Mouse (Mus musculus) CH12.LX (cell line): ENCODE data around the gene Top3a. TPM values are rescaled to one million over a fixed set of nuclear protein-coding genes. Genes with fewer than 3 reads are reported as not detected.
A peak's percentile ranks its signal among the peaks of the same experiment; 100 is the strongest.

ENCODE experiments used
- DNase-seq: peaks from one replicate; pipeline ENCODE4 v3.0.0-alpha.2; 2013; ENCODE audit errors: extremely low read depth
- H3K27ac ChIP-seq: 2 replicates; pipeline ENCODE4 v1.5.1; 2012; ENCODE audit warnings: low read depth, mild to moderate bottlenecking, control low read depth, moderate library complexity; ENCODE audit not compliant: insufficient read depth
- H3K27me3 ChIP-seq: replicated peaks from 2 replicates; pipeline ENCODE3; 2012; ENCODE audit warnings: inconsistent platforms
- H3K36me3 ChIP-seq, 2 experiments: replicated peaks in 1 of 2; 2 replicates each; pipeline versions ENCODE3 to v1.6.1; 2012; ENCODE audit warnings: inconsistent platforms in 1 of 2, low read length in 1 of 2, mild to moderate bottlenecking in 1 of 2, mixed read lengths in 1 of 2, moderate library complexity in 1 of 2; ENCODE audit not compliant: control insufficient read depth in 1 of 2, insufficient read depth in 1 of 2
- H3K4me1 ChIP-seq, 2 experiments: 2 replicates each; pipeline ENCODE4 v1.6.1; 2012; ENCODE audit warnings: inconsistent platforms in 1 of 2, moderate library complexity in 1 of 2; ENCODE audit not compliant: insufficient read depth in 2 of 2, control insufficient read depth in 1 of 2
- H3K4me2 ChIP-seq: 2 replicates; pipeline ENCODE4 v1.6.1; 2012; ENCODE audit warnings: low read depth, mild to moderate bottlenecking, control low read depth; ENCODE audit not compliant: poor library complexity, insufficient read depth, severe bottlenecking
- H3K4me3 ChIP-seq, 3 experiments: fragments of 150-350 bp in 1 of 3; sonication (generic) in 1 of 3; replicated peaks in 1 of 3; 2 replicates each; pipeline versions ENCODE3 to v1.5.1; 2011 to 2012; ENCODE audit warnings: low read depth in 2 of 3, low read length in 2 of 3, mild to moderate bottlenecking in 2 of 3, moderate library complexity in 2 of 3, control low read depth in 1 of 3, improper control_type of control experiment in 1 of 3, inconsistent platforms in 1 of 3, mixed read lengths in 1 of 3; ENCODE audit not compliant: poor library complexity in 1 of 3
- H3K79me2 ChIP-seq: replicated peaks from 2 replicates; pipeline ENCODE4 v1.6.1; 2012; ENCODE audit warnings: mild to moderate bottlenecking, moderate library complexity; ENCODE audit not compliant: control insufficient read depth, poor library complexity, insufficient read depth, severe bottlenecking; ENCODE audit errors: extremely low read depth
- H3K9ac ChIP-seq: 2 replicates; pipeline ENCODE4 v1.6.1; 2012; ENCODE audit warnings: low read depth, mild to moderate bottlenecking, control low read depth, moderate library complexity; ENCODE audit not compliant: insufficient read depth
- H3K9me3 ChIP-seq: replicated peaks from 2 replicates; pipeline ENCODE3; 2012; ENCODE audit warnings: low read length, inconsistent platforms, mixed read lengths
- BHLHE40 ChIP-seq: IDR thresholded peaks from 2 replicates; pipeline ENCODE4 v1.6.1; 2011; ENCODE audit warnings: mild to moderate bottlenecking, low read depth, low read length, improper control_type of control experiment
- CHD1 ChIP-seq: IDR thresholded peaks from 2 replicates; pipeline ENCODE4 v1.6.1; 2012; ENCODE audit warnings: low read depth, low read length, improper control_type of control experiment, inconsistent platforms
- CHD2 ChIP-seq: IDR thresholded peaks from 2 replicates; pipeline ENCODE4 v1.6.1; 2011; ENCODE audit warnings: low read length, improper control_type of control experiment
- CTCF ChIP-seq, 2 experiments: IDR thresholded peaks in 1 of 2; conservative IDR thresholded peaks in 1 of 2; 2 replicates each; pipeline ENCODE4 v1.5.1; 2011 to 2012; ENCODE audit warnings: low read depth in 2 of 2, low read length in 2 of 2, improper control_type of control experiment in 1 of 2, inconsistent platforms in 1 of 2, mild to moderate bottlenecking in 1 of 2, moderate library complexity in 1 of 2
- ELF1 ChIP-seq: IDR thresholded peaks from 2 replicates; pipeline ENCODE4 v1.6.1; 2014; ENCODE audit warnings: low read depth, mild to moderate bottlenecking, inconsistent platforms, low read length, improper control_type of control experiment
- EP300 ChIP-seq: IDR thresholded peaks from 2 replicates; pipeline ENCODE4 v1.6.1; 2011; ENCODE audit warnings: low read length, improper control_type of control experiment
- ETS1 ChIP-seq: conservative IDR thresholded peaks from 2 replicates; pipeline ENCODE4 v1.6.1; 2012; ENCODE audit warnings: low read depth, mild to moderate bottlenecking, inconsistent platforms, low read length, improper control_type of control experiment, moderate library complexity
- GABPA ChIP-seq: IDR thresholded peaks from 2 replicates; pipeline ENCODE4 v1.6.1; 2012; ENCODE audit warnings: low read depth, low read length, improper control_type of control experiment, inconsistent platforms; ENCODE audit not compliant: insufficient replicate concordance
- IRF4 ChIP-seq: IDR thresholded peaks from 2 replicates; pipeline ENCODE4 v1.6.1; 2014; ENCODE audit warnings: low read depth, mild to moderate bottlenecking, inconsistent platforms, low read length, improper control_type of control experiment
- JUN ChIP-seq: IDR thresholded peaks from 2 replicates; pipeline ENCODE4 v1.6.1; 2011; ENCODE audit warnings: low read depth, mild to moderate bottlenecking, low read length, improper control_type of control experiment, moderate library complexity; ENCODE audit not compliant: insufficient read depth
- JUND ChIP-seq: conservative IDR thresholded peaks from 2 replicates; pipeline ENCODE4 v1.6.1; 2011; ENCODE audit warnings: low read depth, low read length, improper control_type of control experiment
- KAT2A ChIP-seq: IDR thresholded peaks from 2 replicates; pipeline ENCODE4 v1.6.1; 2012; ENCODE audit warnings: low read length, improper control_type of control experiment, inconsistent platforms; ENCODE audit not compliant: insufficient replicate concordance
- MAFK ChIP-seq: IDR thresholded peaks from 2 replicates; pipeline ENCODE4 v1.6.1; 2011; ENCODE audit warnings: low read length, improper control_type of control experiment; ENCODE audit not compliant: insufficient replicate concordance
- MAX ChIP-seq: IDR thresholded peaks from 2 replicates; pipeline ENCODE4 v1.6.1; 2011; ENCODE audit warnings: low read length, improper control_type of control experiment
- MAZ ChIP-seq: IDR thresholded peaks from 2 replicates; pipeline ENCODE4 v1.6.1; 2012; ENCODE audit warnings: low read depth, mild to moderate bottlenecking, inconsistent platforms, low read length, improper control_type of control experiment, moderate library complexity
- MEF2A ChIP-seq: IDR thresholded peaks from 2 replicates; pipeline ENCODE4 v1.6.1; 2014; ENCODE audit warnings: low read depth, mild to moderate bottlenecking, inconsistent platforms, low read length, improper control_type of control experiment, borderline replicate concordance
- MXI1 ChIP-seq: IDR thresholded peaks from 2 replicates; pipeline ENCODE4 v1.6.1; 2011; ENCODE audit warnings: mild to moderate bottlenecking, low read depth, low read length, improper control_type of control experiment
- MYC ChIP-seq: IDR thresholded peaks from 2 replicates; pipeline ENCODE4 v1.6.1; 2011; ENCODE audit warnings: low read depth, mild to moderate bottlenecking, improper control_type of control experiment, low read length
- NELFE ChIP-seq: IDR thresholded peaks from 2 replicates; pipeline ENCODE4 v1.6.1; 2011; ENCODE audit warnings: low read depth, low read length, improper control_type of control experiment
- NRF1 ChIP-seq: IDR thresholded peaks from 2 replicates; pipeline ENCODE4 v1.6.1; 2014; ENCODE audit warnings: low read depth, mild to moderate bottlenecking, inconsistent platforms, low read length, improper control_type of control experiment, moderate library complexity
- PAX5 ChIP-seq: IDR thresholded peaks from 2 replicates; pipeline ENCODE4 v1.6.1; 2012; ENCODE audit warnings: low read length, inconsistent platforms, mixed read lengths
- POLR2A ChIP-seq: IDR thresholded peaks from 2 replicates; pipeline ENCODE4 v1.6.1; 2011; ENCODE audit warnings: low read depth, mild to moderate bottlenecking, improper control_type of control experiment, low read length
- POLR2AphosphoS2 ChIP-seq: IDR thresholded peaks from 2 replicates; pipeline ENCODE4 v1.6.1; 2011; ENCODE audit warnings: low read depth, low read length, improper control_type of control experiment
- RAD21 ChIP-seq: IDR thresholded peaks from 2 replicates; pipeline ENCODE4 v1.6.1; 2011; ENCODE audit warnings: low read depth, mild to moderate bottlenecking, low read length, improper control_type of control experiment, moderate library complexity
- RCOR1 ChIP-seq: conservative IDR thresholded peaks from 2 replicates; pipeline ENCODE4 v1.6.1; 2012; ENCODE audit warnings: low read depth, mild to moderate bottlenecking, inconsistent platforms, low read length, improper control_type of control experiment
- SIN3A ChIP-seq: IDR thresholded peaks from 2 replicates; pipeline ENCODE4 v1.6.1; 2012; ENCODE audit warnings: low read length, improper control_type of control experiment, inconsistent platforms
- SMC3 ChIP-seq: IDR thresholded peaks from 2 replicates; pipeline ENCODE4 v1.6.1; 2011; ENCODE audit warnings: low read depth, low read length, improper control_type of control experiment
- TBP ChIP-seq: conservative IDR thresholded peaks from 2 replicates; pipeline ENCODE4 v1.6.1; 2011; ENCODE audit warnings: low read depth, low read length, improper control_type of control experiment
- TCF12 ChIP-seq: IDR thresholded peaks from 2 replicates; pipeline ENCODE4 v1.6.1; 2014; ENCODE audit warnings: low read depth, mild to moderate bottlenecking, inconsistent platforms, low read length, improper control_type of control experiment
- UBTF ChIP-seq: IDR thresholded peaks from 2 replicates; pipeline ENCODE4 v1.6.1; 2012; ENCODE audit warnings: low read depth, mild to moderate bottlenecking, inconsistent platforms, low read length, improper control_type of control experiment, moderate library complexity
- USF1 ChIP-seq: IDR thresholded peaks from 2 replicates; pipeline ENCODE4 v1.6.1; 2014; ENCODE audit warnings: low read depth, mild to moderate bottlenecking, inconsistent platforms, low read length, improper control_type of control experiment
- USF2 ChIP-seq: conservative IDR thresholded peaks from 2 replicates; pipeline ENCODE4 v1.6.1; 2011; ENCODE audit warnings: low read depth, low read length, improper control_type of control experiment
- ZC3H11A ChIP-seq: IDR thresholded peaks from 2 replicates; pipeline ENCODE4 v1.6.1; 2012; ENCODE audit warnings: low read depth, mild to moderate bottlenecking, inconsistent platforms, low read length, improper control_type of control experiment
- ZMIZ1 ChIP-seq: IDR thresholded peaks from 2 replicates; pipeline ENCODE4 v1.6.1; 2012; ENCODE audit warnings: low read depth, mild to moderate bottlenecking, inconsistent platforms, low read length, improper control_type of control experiment
- ZNF384 ChIP-seq: IDR thresholded peaks from 2 replicates; pipeline ENCODE4 v1.6.1; 2012; ENCODE audit warnings: low read depth, low read length, improper control_type of control experiment, inconsistent platforms
- dilution Hi-C: fragments of 300-500 bp; cut with MboI; formaldehyde crosslinking; loops from 2 replicates; pipeline ENCODE4 v1.14.3; 2020; ENCODE audit warnings: low sequenced_read_pairs; ENCODE audit not compliant: extremely low pct_unique_long_range_greater_than_20kb, extremely low pct_ligation_motif_present
- in situ Hi-C: fragments of 300-500 bp; cut with MboI; formaldehyde crosslinking; loops from 3 replicates; pipeline ENCODE4 v1.14.3; 2019; ENCODE audit warnings: low sequenced_read_pairs, low pct_ligation_motif_present, low pct_unique_long_range_greater_than_20kb, mixed read lengths
- polyA plus RNA-seq: library from polyadenylated mRNA; unstranded; fragments of >175 nt; gene quantifications from 2 replicates; pipeline ENCODE4 v1.2.1, GENCODE M21; 2012; ENCODE audit warnings: low read depth; ENCODE audit not compliant: insufficient read length
- total RNA-seq, 2 experiments: library from RNA; depleted of rRNA; stranded (reverse); fragments of 300-350 nt in 1 of 2; fragments of >200 nt in 1 of 2; gene quantifications; 2 replicates each; pipeline ENCODE4 v1.2.3; 2012 to 2014

Top3a gene
- total and polyA plus RNA-seq, 3 experiments, result 19.6 to 43.7 (median 28.8) TPM

DNA sequence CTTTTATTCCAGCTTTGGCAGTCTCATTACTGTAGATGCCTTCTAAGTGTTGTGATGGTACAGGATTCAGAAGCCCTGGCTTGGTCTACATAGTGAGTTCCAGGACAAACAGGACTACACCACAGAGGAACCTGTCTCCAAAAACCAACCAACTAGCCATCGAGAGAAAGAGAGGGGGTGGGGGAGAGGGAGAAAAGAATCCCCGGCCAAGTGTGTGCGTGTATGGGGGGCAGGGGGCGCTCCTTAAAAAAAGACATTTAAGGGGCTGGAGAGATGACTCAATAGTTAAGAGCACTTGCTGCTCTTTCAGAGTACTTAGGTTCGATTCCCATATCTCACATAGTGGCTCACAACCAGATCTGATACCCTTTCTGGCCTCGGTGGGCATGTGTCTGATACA is 1.6 kb downstream of the Top3a start:
- Histone ChIP-seq H3K9me3 (no peaks in the 10 kb centered on the region), H3K4me2 (peak overlapping the region; percentile 90), H3K36me3 (peaks cover 16 to 25% of the 10 kb centered on the region in 2 experiments), H3K4me1 (peaks cover 9 to 65% of the 10 kb centered on the region in 2 experiments), H3K27ac (peak overlapping the region; percentile 90), H3K27me3 (no peaks in the 10 kb centered on the region), H3K9ac (peak overlapping the region; percentile 89), H3K79me2 (peaks cover 85% of the 10 kb centered on the region), H3K4me3 (peak overlapping the region; percentile 78 to 98 (median 79))
- DNase-seq, result peak; percentile 52
- dilution Hi-C loops (no loop called here), in situ Hi-C loops (loop anchor here (5.0 kb wide), 2 partner anchors 37 to 97 kb away; partner anchors contain the start of gene Shmt1)
- TF ChIP-seq RCOR1 (no peak), USF1 (no peak), MAX (no peak), TCF12 (peak; percentile 41; the same call in 1 of the 2 replicates), ETS1 (no peak), PAX5 (no peak), KAT2A (0 out of 2 replicates have a peak, but pooled peaks have one; percentile 45), UBTF (no peak), NRF1 (no peak), MEF2A (no peak), SMC3 (peak; percentile 15; the same call in 1 of the 2 replicates), MYC (no peak), ZMIZ1 (0 out of 2 replicates have a peak, but pooled peaks have one; percentile 14), SIN3A (no peak), CHD2 (peak; percentile 72), MXI1 (no peak), EP300 (no peak), JUND (no peak), IRF4 (peak; percentile 58; the same call in 1 of the 2 replicates), NELFE (no peak), POLR2AphosphoS2 (no peak), BHLHE40 (no peak), ELF1 (peak; percentile 41; the same call in 1 of the 2 replicates), MAFK (no peak), ZNF384 (peak; percentile 59), CTCF (conservative IDR thresholded peaks at IDR 0.05 in 1 of 2, IDR thresholded peaks at IDR 0.05 in 1 of 2; ENCODE audit: low read depth in 2 of 2, low read length in 2 of 2) (peak in 1 of 2 experiments; percentile 41; a peak in 2 of 4 replicates), TBP (0 out of 2 replicates have a peak, but pooled peaks have one; percentile 17), CHD1 (no peak), MAZ (0 out of 2 replicates have a peak, but pooled peaks have one; percentile 67), USF2 (no peak), RAD21 (no peak), GABPA (no peak), POLR2A (no peak), JUN (no peak), ZC3H11A (no peak)
